Mouse (Mus musculus) urinary bladder, postnatal 25 days (tissue): ENCODE results near the gene Dop1a.

Experiments
- DNase-seq: peaks from one replicate; pipeline ENCODE4 v3.0.0; 2022; ENCODE audit warnings: low spot score

Dop1a gene

DNA sequence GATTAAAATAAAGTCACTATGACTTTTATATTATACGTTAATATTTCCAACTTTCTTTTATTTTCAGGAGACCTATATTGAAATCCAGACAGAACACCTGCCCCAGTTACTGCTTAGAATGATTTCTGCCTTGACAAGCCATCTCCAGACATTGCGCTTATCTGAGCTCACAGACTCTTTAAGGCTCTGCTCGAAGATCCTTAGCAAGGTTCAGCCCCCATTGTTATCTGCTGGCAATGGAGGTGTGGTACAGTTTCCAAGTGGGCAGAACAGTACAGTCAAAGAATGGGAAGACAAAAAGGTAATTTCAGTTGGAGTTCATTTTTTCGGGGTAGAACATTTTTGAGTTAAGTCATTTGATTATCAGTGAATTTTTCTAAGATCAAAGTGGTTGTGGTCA is 40.5 kb downstream of the Dop1a start:
- no peak for DNase-seq

DNA sequence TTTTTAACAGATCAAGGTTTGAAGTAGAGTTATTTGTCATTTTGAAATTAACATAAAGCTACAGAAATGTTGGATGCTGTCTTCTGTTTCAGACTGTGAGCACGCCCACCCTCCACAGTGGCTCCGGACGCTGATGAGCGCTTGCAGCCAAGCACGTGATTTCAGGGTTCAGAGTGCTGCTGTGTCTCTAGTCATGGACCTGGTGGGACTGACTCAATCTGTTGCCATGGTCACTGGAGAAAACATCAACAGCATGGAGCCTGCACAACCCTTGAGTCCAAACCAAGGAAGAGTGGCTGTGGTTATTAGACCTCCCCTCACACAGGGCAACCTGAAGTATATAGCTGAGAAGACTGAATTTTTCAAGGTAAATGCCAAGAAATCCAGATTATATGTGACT is 46.8 kb downstream of the Dop1a start:
- DNase-seq: no peak

DNA sequence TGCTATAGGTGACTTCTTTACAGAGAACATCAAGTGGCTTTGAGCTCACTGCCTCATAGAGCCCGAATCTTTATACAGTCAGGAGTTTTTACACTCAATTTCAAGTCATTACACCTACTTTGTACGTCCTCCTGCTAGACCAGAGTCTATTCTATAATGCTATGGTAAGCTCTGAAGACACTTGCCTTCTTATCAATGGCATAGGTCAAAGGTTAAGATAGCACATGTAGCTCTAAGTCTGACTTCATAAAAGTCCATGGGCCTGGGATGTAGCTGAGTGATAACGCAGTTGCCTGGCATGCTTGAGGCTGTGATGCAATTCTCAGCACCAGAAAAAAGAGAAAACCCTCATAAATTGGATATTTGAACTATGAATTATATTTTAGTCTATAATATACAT is 47.4 kb downstream of the Dop1a start:
- no peak for DNase-seq

DNA sequence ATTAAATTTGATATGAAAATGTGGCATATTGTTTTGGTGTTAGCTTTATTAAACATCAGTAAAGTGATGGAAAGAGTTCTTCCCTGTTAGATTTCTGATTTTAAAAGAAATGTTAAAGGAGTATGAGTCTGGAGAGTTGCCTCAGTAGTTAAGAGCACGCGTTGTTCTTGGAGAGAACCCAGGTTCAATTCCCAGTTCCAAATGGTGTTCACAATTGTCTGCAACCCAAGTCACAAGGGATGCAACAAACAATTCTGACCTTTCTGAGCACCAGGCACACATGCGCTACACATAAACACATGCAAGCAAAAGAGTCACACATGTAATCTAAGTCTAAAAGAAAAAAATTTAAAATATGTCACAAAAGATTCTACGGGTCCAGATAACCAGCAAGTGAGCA is 47.8 kb downstream of the Dop1a start:
- DNase-seq: no peak

DNA sequence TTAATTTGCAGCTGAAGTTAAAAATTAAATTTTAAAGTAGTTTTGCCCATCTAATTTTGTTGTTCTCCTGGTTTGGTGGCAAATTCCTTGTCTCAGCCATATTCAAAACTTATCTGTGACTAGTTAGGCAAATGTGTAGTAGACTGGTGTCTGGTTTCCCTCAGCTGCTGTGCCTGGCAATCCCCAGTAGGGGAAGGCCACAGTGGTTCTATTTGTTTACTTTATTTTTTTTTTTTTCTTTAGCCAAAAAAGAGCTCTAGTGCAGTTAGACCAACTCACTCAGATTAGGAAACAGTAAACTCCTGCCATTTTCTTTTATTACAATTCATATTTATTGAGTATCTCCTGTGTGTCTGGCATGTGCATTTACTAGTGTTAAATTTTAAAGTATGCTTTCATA is 55.4 kb downstream of the Dop1a start:
- no peak for DNase-seq

DNA sequence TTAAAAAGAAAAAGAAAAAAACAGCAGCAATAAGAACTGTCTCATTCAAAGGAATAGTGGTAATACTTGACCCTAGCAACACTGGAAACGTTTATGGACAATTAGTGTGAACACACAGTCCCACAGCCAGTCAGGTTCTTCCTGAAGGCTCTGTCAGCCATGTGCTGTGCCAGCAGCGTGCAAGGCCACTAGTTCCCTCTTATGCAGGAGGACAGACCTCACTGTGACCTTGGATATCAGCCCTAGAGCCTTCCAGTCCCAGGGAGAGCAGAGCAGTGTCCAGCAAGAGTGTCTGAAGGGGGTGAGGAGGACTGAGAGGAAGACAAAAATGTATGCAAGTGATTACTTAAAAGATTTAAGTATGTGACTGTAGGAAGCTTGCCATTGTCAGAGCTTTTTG is 58.6 kb downstream of the Dop1a start:
- DNase-seq: no peak

DNA sequence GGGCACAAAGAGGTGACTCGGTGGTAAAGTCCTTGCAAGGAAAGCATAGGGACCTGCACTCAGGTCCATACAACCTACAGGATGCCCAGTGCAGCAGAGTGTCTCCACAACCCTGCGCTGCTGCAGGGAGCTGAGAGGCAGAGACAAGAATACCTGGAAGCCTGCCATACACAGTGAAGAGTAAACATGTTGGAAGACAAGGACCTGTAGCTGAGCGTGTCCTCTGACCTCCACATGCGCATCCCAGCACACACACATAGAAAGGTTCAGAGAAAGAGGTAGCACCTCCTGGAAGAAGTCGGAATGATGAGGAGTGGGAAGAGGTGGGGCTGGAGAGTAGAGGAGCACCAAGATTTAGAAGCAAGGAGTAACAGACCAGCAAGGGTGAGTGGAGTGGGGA is 67.1 kb downstream of the Dop1a start:
- no peak for DNase-seq

DNA sequence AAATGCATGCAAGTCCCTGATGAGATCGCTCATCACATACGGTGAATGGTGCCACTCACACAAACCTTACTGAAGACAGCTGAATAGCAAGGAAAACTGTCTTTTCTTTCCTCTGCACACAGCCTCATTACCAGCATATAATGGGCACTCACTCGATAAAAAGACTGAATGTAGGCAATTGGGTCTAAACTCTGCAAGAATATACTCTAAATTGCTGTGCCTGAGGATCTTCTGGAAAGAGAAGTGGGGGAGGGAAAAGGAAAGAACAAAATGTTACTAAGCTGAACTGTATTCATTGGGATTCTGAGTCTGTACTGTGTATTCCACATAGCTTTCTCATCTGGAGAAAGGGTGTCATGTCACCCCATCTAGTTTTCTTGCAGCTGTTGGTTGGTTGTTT is 76.5 kb downstream of the Dop1a start:
- no peak for DNase-seq

DNA sequence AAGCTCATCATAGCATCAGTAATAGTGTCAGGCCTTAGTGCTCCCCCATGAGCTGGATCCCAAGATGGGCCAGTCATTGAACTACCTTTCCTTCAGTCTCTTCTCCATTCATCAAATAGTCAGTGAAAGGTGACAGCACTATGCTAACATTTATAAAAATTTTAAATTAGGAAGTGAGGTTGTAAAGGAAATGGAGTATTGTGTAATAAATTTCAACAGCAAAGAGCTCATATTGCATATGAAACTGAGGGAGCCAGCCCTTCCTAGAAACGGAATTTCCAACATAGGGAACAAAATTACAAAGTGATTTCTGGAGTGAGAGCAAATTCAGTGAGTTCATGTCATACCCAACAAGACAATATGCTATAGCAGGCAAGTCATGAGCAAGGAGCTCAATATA is 77.6 kb downstream of the Dop1a start:
- no peak for DNase-seq

DNA sequence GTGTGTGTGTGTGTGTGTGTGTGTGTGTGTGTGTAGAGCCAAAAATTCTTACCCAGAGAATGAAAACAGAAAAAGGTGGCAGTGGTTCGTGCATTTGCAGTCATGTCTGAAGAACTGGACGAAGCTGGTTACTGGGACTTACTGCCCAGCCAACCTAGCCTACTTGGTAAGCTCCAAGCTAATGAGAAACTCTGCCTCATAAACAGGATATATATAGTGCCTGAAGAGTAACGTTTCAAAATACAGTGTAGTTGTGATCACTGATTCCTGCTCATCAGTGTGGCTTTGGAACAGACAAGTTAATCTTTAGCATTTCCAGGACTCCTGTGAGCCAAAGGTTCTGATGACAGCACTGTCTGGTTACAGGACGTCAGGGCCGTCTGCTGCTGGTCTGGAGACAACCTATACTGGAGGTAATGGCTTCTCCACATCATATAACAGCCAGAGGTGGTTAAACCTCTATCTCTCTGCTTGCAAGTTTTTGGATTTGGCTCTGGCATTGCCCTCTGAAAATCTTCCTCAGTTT is 82.7 kb downstream of the Dop1a start:
- DNase-seq: no peak

DNA sequence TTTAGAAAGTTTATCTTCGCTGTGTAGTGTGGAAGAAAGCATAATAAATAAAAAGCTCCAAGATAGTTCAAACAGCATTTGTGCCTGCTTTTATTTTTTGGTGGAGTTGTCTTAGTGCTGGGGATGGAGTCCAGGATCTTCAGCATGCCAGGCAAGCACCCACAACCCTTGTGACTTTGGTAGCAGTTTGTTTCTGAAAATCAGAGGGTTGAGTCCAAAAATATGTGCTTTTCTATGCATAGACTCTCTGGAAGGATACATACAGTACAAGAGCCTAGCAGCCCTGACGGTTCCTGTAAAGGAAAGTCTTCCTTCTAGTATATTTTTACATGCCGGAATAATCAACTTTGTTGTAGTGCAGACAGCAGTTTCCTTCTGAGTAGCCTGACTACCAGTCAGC is 83.8 kb downstream of the Dop1a start:
- DNase-seq: no peak

DNA sequence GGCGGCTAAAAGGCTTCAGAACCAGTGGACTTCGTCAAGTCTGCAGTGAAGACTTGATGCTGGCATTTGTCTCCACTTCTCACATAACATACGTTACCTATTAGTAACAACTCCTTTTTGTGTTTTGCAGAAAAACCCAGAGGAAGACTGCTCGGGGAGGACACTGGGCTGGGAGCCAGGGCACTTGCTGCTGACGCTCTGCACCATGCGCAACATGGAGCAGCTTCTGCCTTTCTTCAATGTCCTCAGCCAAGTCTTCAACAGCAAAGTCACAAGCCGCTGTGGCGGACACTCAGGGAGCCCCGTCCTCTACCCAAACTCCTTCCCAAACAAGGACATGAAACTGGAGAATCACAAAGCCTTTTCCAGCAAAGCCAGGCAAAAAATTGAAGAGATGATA is 86.9 kb downstream of the Dop1a start:
- no peak for DNase-seq

DNA sequence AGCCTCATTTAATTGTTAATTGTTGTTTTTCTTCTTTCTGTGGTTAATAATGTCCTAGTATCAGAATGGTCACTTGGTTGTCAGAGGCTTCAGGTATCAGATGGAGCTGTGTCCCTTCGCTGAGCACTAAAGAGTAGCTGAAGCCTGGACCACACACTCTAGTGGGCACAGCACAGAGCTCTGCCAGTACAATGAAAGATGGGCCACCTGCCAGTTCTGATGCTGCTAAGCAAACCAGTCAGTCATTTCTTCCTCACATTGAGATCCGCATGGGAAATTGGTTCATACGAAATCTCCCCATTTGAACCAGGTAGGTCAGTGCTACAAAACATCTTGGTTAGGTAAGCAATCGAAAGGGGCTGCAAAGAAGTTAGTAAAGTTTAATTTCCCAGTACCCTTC is 87.7 kb downstream of the Dop1a start:
- DNase-seq: no peak

DNA sequence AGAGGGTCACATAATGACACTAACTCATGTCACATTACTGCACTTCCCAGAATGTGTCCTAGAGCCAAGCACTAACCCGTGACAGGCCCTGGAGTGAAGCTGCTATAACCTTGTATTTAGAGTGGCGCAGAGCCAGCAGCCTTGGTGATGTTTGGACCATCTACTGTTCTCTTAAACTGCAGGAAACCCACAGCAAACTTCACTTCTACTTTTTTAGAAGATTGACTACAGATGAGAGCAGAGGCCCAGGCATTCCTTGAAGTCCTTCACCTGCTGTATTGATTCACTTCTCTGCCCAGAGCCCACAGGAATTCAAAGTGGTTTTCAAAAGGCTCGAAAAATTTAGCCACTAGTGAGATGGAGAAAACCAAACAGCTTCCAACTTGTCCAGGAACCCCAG is 93.6 kb downstream of the Dop1a start:
- no peak for DNase-seq

DNA sequence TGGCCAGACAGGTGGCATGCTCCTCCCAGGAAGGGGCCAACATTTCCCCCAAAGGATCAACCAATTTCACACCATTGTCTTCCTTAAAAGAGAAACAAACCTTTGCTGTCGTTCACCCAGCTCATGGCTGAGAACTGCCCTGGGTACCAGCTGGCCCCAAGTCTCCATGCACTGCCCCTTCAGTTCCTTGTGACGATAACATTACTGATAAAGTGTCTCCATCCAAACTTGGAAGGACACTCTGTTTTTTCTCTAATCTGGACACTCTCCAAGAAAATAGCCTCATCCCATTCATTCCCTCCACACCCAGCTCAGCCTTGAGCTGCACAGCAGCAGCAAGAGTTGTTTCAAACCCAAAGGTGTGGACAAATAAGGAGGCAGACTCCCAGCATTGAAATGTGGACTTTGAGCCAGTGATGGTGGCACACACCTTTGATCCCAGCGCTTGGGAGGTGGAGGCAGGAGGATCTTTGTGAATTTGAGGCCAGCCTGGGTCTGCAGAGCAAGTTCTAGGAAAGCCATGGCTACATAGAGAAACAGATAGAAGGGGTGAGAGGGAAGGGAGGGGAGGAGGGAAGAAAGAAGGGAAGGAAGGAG is 102.5 kb downstream of the Dop1a start:
- DNase-seq: no peak

DNA sequence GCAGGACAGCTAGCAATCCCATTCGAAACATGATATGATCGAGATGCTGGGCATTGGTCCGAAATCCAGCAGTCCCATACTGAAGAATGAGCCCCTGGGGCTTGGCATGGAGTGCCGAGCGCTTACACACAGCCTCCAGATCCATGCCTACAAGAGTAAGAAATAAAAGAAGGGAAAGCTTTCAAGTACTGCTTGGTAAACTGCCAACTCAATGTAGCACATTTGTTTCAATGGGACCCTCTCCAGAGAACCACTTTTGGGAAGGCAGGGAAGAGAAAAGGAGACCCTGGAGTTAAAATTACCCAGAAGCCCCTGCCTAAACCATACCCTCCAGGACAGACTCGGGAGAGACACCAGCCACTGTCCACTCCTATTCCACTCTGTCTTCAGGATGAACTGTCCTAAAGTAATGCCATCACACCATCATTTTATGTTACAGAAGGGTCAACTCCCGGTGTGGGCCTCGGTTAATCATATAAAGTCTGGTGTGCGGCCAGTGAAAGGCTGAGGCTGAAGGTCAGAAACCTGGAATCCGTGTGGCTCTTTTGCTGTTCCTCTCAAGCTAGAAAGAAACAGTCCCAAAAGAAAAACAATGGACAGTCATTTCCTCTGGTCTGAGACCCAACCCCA is 103.4 kb downstream of the Dop1a start:
- DNase-seq: no peak

DNA sequence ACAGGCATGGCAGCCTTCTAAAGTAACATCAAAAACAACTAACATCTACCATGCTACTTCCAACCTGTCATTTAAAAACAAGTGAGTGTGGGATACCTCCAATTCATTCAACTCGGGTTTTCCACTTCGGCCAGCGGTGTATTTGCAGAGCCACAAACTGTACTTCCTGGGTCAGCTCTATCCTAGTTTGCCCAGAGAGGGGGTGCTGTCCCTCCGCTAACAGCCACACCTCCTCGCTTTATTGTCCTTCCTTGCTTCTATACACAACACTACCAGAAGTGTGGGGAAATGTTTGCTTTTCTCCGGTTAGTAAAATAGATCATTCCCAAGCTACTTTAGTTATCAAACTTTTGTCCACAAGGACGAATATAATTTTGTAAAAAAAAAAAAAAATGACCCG is 104.0 kb downstream of the Dop1a start:
- DNase-seq: no peak

DNA sequence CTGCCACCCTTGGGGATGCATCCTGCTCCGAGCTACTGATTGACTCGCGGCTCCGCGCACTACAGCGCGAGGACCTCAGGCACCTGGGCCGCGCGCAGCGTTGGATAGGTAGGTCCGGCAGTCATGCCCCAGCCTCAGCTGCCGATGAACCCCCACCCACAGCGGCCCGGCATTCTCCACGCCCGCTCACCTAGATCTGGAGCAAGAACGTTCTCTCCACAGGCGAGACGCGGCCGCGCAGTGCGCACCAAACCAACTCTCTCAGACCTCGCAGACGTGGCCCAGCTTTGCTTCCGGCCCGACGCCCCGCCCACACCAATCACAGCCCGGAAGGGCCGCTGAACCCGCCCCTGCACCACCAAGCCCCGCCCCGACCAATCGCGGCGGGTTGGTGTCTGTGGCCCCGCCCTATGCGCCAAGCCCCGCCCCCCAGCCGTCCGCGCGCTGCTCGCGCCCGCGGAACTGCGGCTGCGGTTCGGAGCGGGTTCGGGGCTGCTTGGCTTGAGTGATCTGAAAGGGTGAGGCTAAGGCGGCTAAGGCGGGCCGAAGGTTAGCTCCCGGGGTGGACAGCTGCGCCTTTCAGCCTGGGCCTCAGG is 104.7 kb downstream of the Dop1a start, which contains the start of the genes Pgm3 and Rwdd2a:
TSS of gene Pgm3 (minus strand) at position 303 of the 596 bp plus-strand sequence.
TSS of gene Rwdd2a (plus strand) at position 452 of the 596 bp plus-strand sequence.
- peak; percentile 95 for DNase-seq

DNA sequence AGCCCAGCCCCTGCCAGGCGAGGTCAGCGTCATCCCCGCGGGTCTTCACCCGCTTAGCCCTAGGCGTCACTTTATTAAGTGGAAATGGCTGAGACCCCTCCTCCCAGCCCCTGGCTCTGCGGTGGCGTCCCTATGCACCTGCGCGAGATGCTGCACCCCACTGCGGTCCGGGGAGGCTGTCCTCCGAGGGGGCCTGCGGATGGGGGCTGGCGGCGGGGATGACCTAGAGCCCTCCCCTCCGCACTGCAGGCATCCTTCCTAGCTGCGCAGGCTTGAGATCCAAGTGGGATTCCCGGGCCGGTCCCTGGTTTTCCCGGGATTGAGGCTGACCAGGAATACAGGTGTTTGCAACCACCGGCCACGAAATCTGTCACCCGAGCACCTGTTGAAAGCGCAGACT is 105.2 kb downstream of the Dop1a start:
- no peak for DNase-seq

DNA sequence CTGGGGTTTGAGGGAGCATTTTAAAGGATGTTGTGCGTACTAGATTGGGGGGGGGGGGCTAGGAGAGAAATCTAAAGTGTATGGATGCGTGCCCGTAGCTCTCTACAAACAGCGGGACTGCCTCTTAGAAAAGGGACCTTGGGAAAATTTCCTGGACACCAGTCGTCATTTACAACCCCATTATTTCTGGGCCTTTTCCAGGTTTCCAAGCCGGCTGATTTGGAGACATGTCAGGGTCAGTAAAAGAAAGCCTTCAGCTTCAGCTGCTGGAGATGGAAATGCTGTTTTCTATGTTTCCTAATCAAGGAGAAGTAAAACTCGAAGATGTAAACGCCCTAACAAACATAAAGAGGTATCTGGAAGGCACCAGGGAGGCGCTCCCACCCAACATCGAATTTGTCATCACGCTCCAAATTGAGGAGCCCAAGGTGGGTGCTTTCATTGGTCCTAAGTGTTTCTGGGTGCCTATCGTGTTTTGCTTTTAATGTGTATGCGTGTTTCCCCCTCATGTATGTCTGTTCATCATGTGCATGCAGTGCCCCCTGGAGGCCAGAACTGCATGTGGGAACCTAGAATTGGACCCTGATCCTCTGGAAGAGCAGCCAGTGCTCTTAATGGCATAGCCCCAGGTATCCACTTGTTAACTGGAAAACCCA is 105.8 kb downstream of the Dop1a start:
- peak; percentile 65 for DNase-seq

DNA sequence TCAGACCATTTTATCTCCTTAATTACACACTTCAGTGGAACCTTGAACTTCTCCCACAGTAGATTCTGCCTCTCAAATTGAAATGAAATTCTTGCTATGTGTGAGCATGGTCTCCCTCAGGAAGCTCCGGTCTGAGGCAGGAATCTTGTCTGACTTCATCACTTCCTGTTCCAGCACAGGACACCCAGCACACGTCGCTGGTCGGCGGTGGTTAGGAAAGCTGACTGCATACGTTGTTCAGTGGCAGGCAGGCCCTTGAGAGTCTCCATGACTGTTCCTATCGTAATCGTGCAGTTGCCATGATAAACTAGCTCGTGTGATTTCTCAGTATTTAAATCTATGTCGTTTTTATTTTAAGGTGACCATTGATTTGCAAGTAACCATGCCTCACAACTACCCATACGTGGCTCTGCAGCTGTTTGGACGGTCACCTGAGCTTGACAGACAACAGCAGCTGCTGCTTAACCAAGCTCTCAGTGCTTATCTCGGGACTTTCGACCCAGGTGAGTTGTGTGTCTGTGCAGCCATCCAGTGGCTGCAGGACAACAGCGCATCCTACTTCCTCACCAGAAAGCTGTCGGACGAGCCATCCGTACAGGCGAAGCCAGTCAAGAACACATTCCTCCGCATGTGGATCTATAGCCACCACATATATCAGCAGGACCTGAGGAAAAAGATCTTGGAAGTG is 106.8 kb downstream of the Dop1a start:
- no peak for DNase-seq

DNA sequence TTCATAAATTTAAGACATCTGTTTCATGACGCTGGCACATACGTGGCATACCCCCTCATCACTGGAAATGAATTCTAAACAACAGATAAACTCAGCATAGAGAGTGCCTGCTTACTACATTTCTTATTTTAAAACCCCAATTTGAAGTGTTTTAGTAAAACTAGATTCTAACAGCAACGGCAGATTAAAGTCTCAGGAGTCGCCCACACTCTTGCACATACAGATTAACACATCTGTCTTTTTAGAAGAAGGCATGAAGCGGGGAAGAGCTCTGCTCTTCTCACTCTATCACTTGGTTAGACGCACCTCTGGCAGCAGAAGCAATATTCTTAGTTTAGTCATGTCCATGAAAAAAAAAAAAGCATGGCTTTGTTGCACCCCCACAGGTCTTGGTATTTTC is 108.2 kb downstream of the Dop1a start:
- DNase-seq: no peak
